Mouse (Mus musculus) cerebellum, adult 2 months (tissue): ENCODE results near the gene Egfl8. TPM values are rescaled to one million over a fixed set of nuclear protein-coding genes. Genes with fewer than 3 reads are reported as not detected.

ENCODE experiments used
- DNase-seq, 2 experiments: peaks; one replicate each; pipeline ENCODE4 v3.0.0; 2021
- H3K27ac ChIP-seq: fragments of 200-500 bp; 2 replicates; pipeline ENCODE4 v1.5.1; 2012; ENCODE audit warnings: low read length, control low read depth, inconsistent platforms; ENCODE audit not compliant: insufficient read depth
- H3K27me3 ChIP-seq: fragments of 200-500 bp; 2 replicates; pipeline ENCODE4 v1.6.1; 2012; ENCODE audit warnings: inconsistent platforms, mild to moderate bottlenecking, low read length, moderate library complexity; ENCODE audit not compliant: control insufficient read depth, insufficient read depth
- H3K4me1 ChIP-seq: fragments of 200-500 bp; 2 replicates; pipeline ENCODE4 v1.6.1; 2011; ENCODE audit warnings: low read length; ENCODE audit not compliant: control insufficient read depth, insufficient read depth
- H3K4me3 ChIP-seq: fragments of 200-500 bp; replicated peaks from 2 replicates; pipeline ENCODE3; 2011; ENCODE audit warnings: mild to moderate bottlenecking, low read depth, low read length, control low read depth; ENCODE audit not compliant: insufficient read depth
- CTCF ChIP-seq: fragments of 200-500 bp; IDR thresholded peaks from 2 replicates; pipeline ENCODE4 v1.5.1; 2011; ENCODE audit warnings: low read depth, mild to moderate bottlenecking, control low read depth, low read length, moderate library complexity, borderline replicate concordance; ENCODE audit not compliant: insufficient read depth
- POLR2A ChIP-seq: fragments of 200-500 bp; IDR thresholded peaks from 2 replicates; pipeline ENCODE4 v1.6.1; 2011; ENCODE audit warnings: low read length, control low read depth, borderline replicate concordance; ENCODE audit not compliant: insufficient read depth
- WGBS: fragments of 180-500 bp; shearing (Covaris S2); methylation state at CpG from one replicate; pipeline ENCODE4 v1.1.7; 2018; 5-methylcytosine and 5-hydroxymethylcytosine counted together
- polyA plus RNA-seq: library from polyadenylated mRNA; depleted of rRNA; stranded (reverse); fragments of >200 nt; gene quantifications from 2 replicates; pipeline ENCODE4 v1.2.3, GENCODE M21; 2012

Gene Egfl8
- polyA plus RNA-seq, 1 experiment: 7.4 TPM

GRCm38 (mm10) chr17:34653746-34654285 is 38.0 kb upstream of the Egfl8 start:
- H3K4me3 ChIP-seq: no peak overlapping the region
- TF ChIP-seq POLR2A (no peak), CTCF (peak; percentile 60)
- peak; percentile 43 to 59 for DNase-seq
- H3K27me3 ChIP-seq: no peaks in the 10 kb centered on the region
- 64% methylated on average over 9 of the region's 9 CpGs for WGBS
- H3K4me1 ChIP-seq: peaks cover 6% of the 10 kb centered on the region; the same call in 1 of the 2 replicates
- no peak overlapping the region for H3K27ac ChIP-seq

GRCm38 (mm10) chr17:34652985-34653384 is 37.2 kb upstream of the Egfl8 start:
- Histone ChIP-seq H3K27me3 (no peaks in the 10 kb centered on the region), H3K27ac (no peak overlapping the region), H3K4me3 (no peak overlapping the region), H3K4me1 (peaks cover 11% of the 10 kb centered on the region; the same call in 1 of the 2 replicates)
- 88% methylated on average over 8 of the region's 8 CpGs for WGBS
- TF ChIP-seq CTCF (no peak), POLR2A (no peak)
- peak; percentile 6 to 18 for DNase-seq

GRCm38 (mm10) chr17:34652546-34652945 is 36.8 kb upstream of the Egfl8 start:
- Histone ChIP-seq H3K27ac (no peak overlapping the region), H3K4me1 (peaks cover 11% of the 10 kb centered on the region; the same call in 1 of the 2 replicates), H3K4me3 (no peak overlapping the region), H3K27me3 (no peaks in the 10 kb centered on the region)
- WGBS: 81% methylated on average over 10 of the region's 10 CpGs
- TF ChIP-seq CTCF: no peak
- no peak for TF ChIP-seq POLR2A
- DNase-seq: no peak

GRCm38 (mm10) chr17:34651507-34652221 is 35.9 kb upstream of the Egfl8 start:
- TF ChIP-seq CTCF (no peak), POLR2A (no peak)
- Histone ChIP-seq H3K27ac (no peak overlapping the region), H3K27me3 (no peaks in the 10 kb centered on the region), H3K4me3 (no peak overlapping the region), H3K4me1 (peaks cover 11% of the 10 kb centered on the region; the same call in 1 of the 2 replicates)
- DNase-seq: peak; percentile 43 to 44
- 32% methylated on average over 19 of the region's 19 CpGs for WGBS

GRCm38 (mm10) chr17:34650781-34651180 is 35.0 kb upstream of the Egfl8 start:
- H3K4me3 ChIP-seq: no peak overlapping the region
- TF ChIP-seq POLR2A (no peak), CTCF (no peak)
- 75% methylated on average over 14 of the region's 14 CpGs for WGBS

GRCm38 (mm10) chr17:34649106-34649864 is 33.5 kb upstream of the Egfl8 start:
- peak in 1 of 2 experiments; percentile 8 for DNase-seq
- H3K27me3 ChIP-seq: no peaks in the 10 kb centered on the region
- no peak overlapping the region for H3K27ac ChIP-seq
- TF ChIP-seq POLR2A (no peak), CTCF (no peak)
- peaks cover 12% of the 10 kb centered on the region for H3K4me1 ChIP-seq
- H3K4me3 ChIP-seq: no peak overlapping the region
- WGBS: 83% methylated on average over 18 of the region's 18 CpGs

More at GRCm38 (mm10) chr17:34650781-34651180, 35.0 kb upstream of the Egfl8 start:
- Histone ChIP-seq H3K27me3 (no peaks in the 10 kb centered on the region), H3K4me1 (peaks cover 14% of the 10 kb centered on the region), H3K27ac (no peak overlapping the region)
- peak in 1 of 2 experiments; percentile 6 for DNase-seq

GRCm38 (mm10) chr17:34648141-34648890 is 32.5 kb upstream of the Egfl8 start:
- Histone ChIP-seq H3K4me1 (peaks cover 15% of the 10 kb centered on the region), H3K4me3 (peak overlapping the region; percentile 5), H3K27ac (no peak overlapping the region), H3K27me3 (no peaks in the 10 kb centered on the region)
- peak; percentile 12 to 19 for DNase-seq
- TF ChIP-seq POLR2A (no peak), CTCF (no peak)
- 83% methylated on average over 16 of the region's 16 CpGs for WGBS
